ENCODE assay signal across 20 mouse cellular contexts in genomic region chr5:142560261-142560660, GRCm38 (mm10). TPM values are rescaled to one million over a fixed set of nuclear protein-coding genes. Genes with fewer than 3 reads are reported as not detected.
"Had no signal": no experiment of that assay in that cellular context is flagged by ENCODE, and none has a peak within 500 bp of the region (broad histone marks: within the 10 kb centered on the region; RNA-seq: fewer than 3 reads in every experiment).

No protein-coding gene starts in this region.

- H3K9ac ChIP-seq: neural tube, embryonic 13.5 days; neural tube, embryonic 15.5 days; stomach, embryonic 15.5 days had no signal

- H3K27ac ChIP-seq: neural tube, embryonic 13.5 days; neural tube, embryonic 15.5 days; stomach, embryonic 15.5 days; stomach, postnatal 0 days had no signal

- H3K4me1 ChIP-seq: neural tube, embryonic 13.5 days; neural tube, embryonic 15.5 days; stomach, embryonic 15.5 days had no signal

- DNase-seq: retina, postnatal 1 day; right cerebral cortex, adult 18-20 months; right cerebral cortex, postnatal 14 days; right cerebral cortex, postnatal 25 days; right cerebral cortex, postnatal 4 days; spleen, adult 18-20 months; thymus, adult 18-20 months; thymus, adult 2 months; thymus, postnatal 14 days; thymus, postnatal 25 days; thymus, postnatal 36 days; thymus, postnatal 4 days had no signal

- H3K4me3 ChIP-seq: neural tube, embryonic 13.5 days; neural tube, embryonic 15.5 days; stomach, embryonic 15.5 days had no signal

- H3K36me3 ChIP-seq: neural tube, embryonic 13.5 days; neural tube, embryonic 15.5 days; stomach, embryonic 15.5 days had no signal

- H3K9me3 ChIP-seq: neural tube, embryonic 13.5 days; neural tube, embryonic 15.5 days; stomach, embryonic 15.5 days had no signal

- H3K4me2 ChIP-seq: neural tube, embryonic 13.5 days; neural tube, embryonic 15.5 days; stomach, embryonic 15.5 days had no signal

- H3K27me3 ChIP-seq: neural tube, embryonic 13.5 days; neural tube, embryonic 15.5 days; stomach, embryonic 15.5 days had no signal

RNA-seq across cellular contexts. Expression of gene Papolb, which starts 30.4 kb away (rescaled TPM):
- polyA plus RNA-seq: small intestine, adult 2 months; spleen, adult 2 months; stomach, embryonic 16.5 days; stomach, postnatal 0 days; thymus, postnatal 0 days had no signal
